Mouse (Mus musculus): Measurements from ENCODE around the gene Efcab9. TPM values are rescaled to one million over a fixed set of nuclear protein-coding genes. Genes with fewer than 3 reads are reported as not detected.

The Efcab9 gene
- polyA plus RNA-seq, 1 experiment = not detected

- TF ChIP-seq CTCF (IDR thresholded peaks at IDR 0.05; ENCODE audit: insufficient read depth, low read length) (no peak), POLR2A (IDR thresholded peaks at IDR 0.05; ENCODE audit: borderline replicate concordance, extremely low read depth, low read depth, low read length) (no peak)
- 0 out of 2 replicates have a peak, but pooled peaks cover 6% of the 10 kb centered on the region for H3K4me1 ChIP-seq (ENCODE audit: control insufficient read depth, insufficient read depth, low read length)
- WGBS = 73% methylated on average over 10 of the region's 10 CpGs
- no peak for DNase-seq
- H3K4me3 ChIP-seq (replicated peaks; ENCODE audit: extremely low read depth, low read depth, low read length) = no peak overlapping the region
Measured at GRCm38 (mm10) chr11:32567000-32567855, 35.3 kb upstream of the Efcab9 start.

GRCm38 (mm10) chr11:32566184-32566583 lies 34.3 kb upstream of the Efcab9 start:
- H3K4me1 ChIP-seq (ENCODE audit: control insufficient read depth, insufficient read depth, low read length) = peaks cover 15% of the 10 kb centered on the region
- DNase-seq = no peak
- no peak for TF ChIP-seq CTCF (IDR thresholded peaks at IDR 0.05; ENCODE audit: insufficient read depth, low read length)
- no peak for TF ChIP-seq POLR2A (IDR thresholded peaks at IDR 0.05; ENCODE audit: borderline replicate concordance, extremely low read depth, low read depth, low read length)
- no peak overlapping the region for H3K4me3 ChIP-seq (replicated peaks; ENCODE audit: extremely low read depth, low read depth, low read length)
- WGBS = 91% methylated on average over 6 of the region's 6 CpGs

- H3K4me3 ChIP-seq (replicated peaks; ENCODE audit: extremely low read depth, low read depth, low read length) = no peak overlapping the region
- no peak for TF ChIP-seq POLR2A (IDR thresholded peaks at IDR 0.05; ENCODE audit: borderline replicate concordance, extremely low read depth, low read depth, low read length)
- no peak for TF ChIP-seq CTCF (IDR thresholded peaks at IDR 0.05; ENCODE audit: insufficient read depth, low read length)
- peaks cover 15% of the 10 kb centered on the region for H3K4me1 ChIP-seq (ENCODE audit: control insufficient read depth, insufficient read depth, low read length)
- WGBS = 39% methylated on average over 8 of the region's 8 CpGs
- DNase-seq = no peak
Measured at GRCm38 (mm10) chr11:32565088-32565487, 33.2 kb upstream of the Efcab9 start.

GRCm38 (mm10) chr11:32564629-32565028 lies 32.7 kb upstream of the Efcab9 start:
- no peak for DNase-seq
- TF ChIP-seq POLR2A (IDR thresholded peaks at IDR 0.05; ENCODE audit: borderline replicate concordance, extremely low read depth, low read depth, low read length) (no peak), CTCF (IDR thresholded peaks at IDR 0.05; ENCODE audit: insufficient read depth, low read length) (no peak)
- Histone ChIP-seq H3K4me1 (ENCODE audit: control insufficient read depth, insufficient read depth, low read length) (peaks cover 15% of the 10 kb centered on the region), H3K4me3 (replicated peaks; ENCODE audit: extremely low read depth, low read depth, low read length) (no peak overlapping the region)
- 45% methylated on average over 4 of the region's 4 CpGs for WGBS

- DNase-seq = no peak
- Histone ChIP-seq H3K4me1 (ENCODE audit: control insufficient read depth, insufficient read depth, low read length) (peaks cover 15% of the 10 kb centered on the region), H3K4me3 (replicated peaks; ENCODE audit: extremely low read depth, low read depth, low read length) (no peak overlapping the region)
- no peak for TF ChIP-seq POLR2A (IDR thresholded peaks at IDR 0.05; ENCODE audit: borderline replicate concordance, extremely low read depth, low read depth, low read length)
- no peak for TF ChIP-seq CTCF (IDR thresholded peaks at IDR 0.05; ENCODE audit: insufficient read depth, low read length)
- WGBS = 65% methylated on average over 3 of the region's 3 CpGs
Measured at GRCm38 (mm10) chr11:32563660-32564059, 31.8 kb upstream of the Efcab9 start.

GRCm38 (mm10) chr11:32562706-32563105 lies 30.8 kb upstream of the Efcab9 start:
- no peak for TF ChIP-seq CTCF (IDR thresholded peaks at IDR 0.05; ENCODE audit: insufficient read depth, low read length)
- no peak for TF ChIP-seq POLR2A (IDR thresholded peaks at IDR 0.05; ENCODE audit: borderline replicate concordance, extremely low read depth, low read depth, low read length)
- Histone ChIP-seq H3K4me3 (replicated peaks; ENCODE audit: extremely low read depth, low read depth, low read length) (no peak overlapping the region), H3K4me1 (ENCODE audit: control insufficient read depth, insufficient read depth, low read length) (peaks cover 15% of the 10 kb centered on the region)
- 74% methylated on average over 5 of the region's 5 CpGs for WGBS
- DNase-seq = no peak

- DNase-seq = no peak
Measured at GRCm38 (mm10) chr11:32561465-32562355, 29.8 kb upstream of the Efcab9 start.

GRCm38 (mm10) chr11:32560015-32560770 lies 28.3 kb upstream of the Efcab9 start:
- DNase-seq = no peak
- TF ChIP-seq CTCF (IDR thresholded peaks at IDR 0.05; ENCODE audit: insufficient read depth, low read length) (no peak), POLR2A (IDR thresholded peaks at IDR 0.05; ENCODE audit: borderline replicate concordance, extremely low read depth, low read depth, low read length) (no peak)
- Histone ChIP-seq H3K4me1 (ENCODE audit: control insufficient read depth, insufficient read depth, low read length) (peaks cover 12% of the 10 kb centered on the region), H3K4me3 (replicated peaks; ENCODE audit: extremely low read depth, low read depth, low read length) (no peak overlapping the region)
- WGBS = 83% methylated on average over 12 of the region's 12 CpGs

More at GRCm38 (mm10) chr11:32561465-32562355, 29.8 kb upstream of the Efcab9 start:
- no peak overlapping the region for H3K4me3 ChIP-seq (replicated peaks; ENCODE audit: extremely low read depth, low read depth, low read length)
- no peak for TF ChIP-seq POLR2A (IDR thresholded peaks at IDR 0.05; ENCODE audit: borderline replicate concordance, extremely low read depth, low read depth, low read length)
- TF ChIP-seq CTCF (IDR thresholded peaks at IDR 0.05; ENCODE audit: insufficient read depth, low read length) = peak; percentile 13; the same call in 1 of the 2 replicates
- 55% methylated on average over 10 of the region's 10 CpGs for WGBS
- H3K4me1 ChIP-seq (ENCODE audit: control insufficient read depth, insufficient read depth, low read length) = peaks cover 15% of the 10 kb centered on the region

GRCm38 (mm10) chr11:32558677-32559076 lies 26.8 kb upstream of the Efcab9 start:
- no peak for DNase-seq
- WGBS = 38% methylated on average over 8 of the region's 8 CpGs
- TF ChIP-seq CTCF (IDR thresholded peaks at IDR 0.05; ENCODE audit: insufficient read depth, low read length) (no peak), POLR2A (IDR thresholded peaks at IDR 0.05; ENCODE audit: borderline replicate concordance, extremely low read depth, low read depth, low read length) (no peak)
- H3K4me1 ChIP-seq (ENCODE audit: control insufficient read depth, insufficient read depth, low read length) = peaks cover 10% of the 10 kb centered on the region
- H3K4me3 ChIP-seq (replicated peaks; ENCODE audit: extremely low read depth, low read depth, low read length) = no peak overlapping the region

Measured in lung, adult 2 months (tissue).